Mouse (Mus musculus) lung, postnatal 25 days (tissue): ENCODE measurements around the gene Thbs1.

ENCODE experiments used
- DNase-seq: peaks from one replicate; pipeline ENCODE4 v3.0.0; 2022; ENCODE audit warnings: low spot score

Gene Thbs1

DNA sequence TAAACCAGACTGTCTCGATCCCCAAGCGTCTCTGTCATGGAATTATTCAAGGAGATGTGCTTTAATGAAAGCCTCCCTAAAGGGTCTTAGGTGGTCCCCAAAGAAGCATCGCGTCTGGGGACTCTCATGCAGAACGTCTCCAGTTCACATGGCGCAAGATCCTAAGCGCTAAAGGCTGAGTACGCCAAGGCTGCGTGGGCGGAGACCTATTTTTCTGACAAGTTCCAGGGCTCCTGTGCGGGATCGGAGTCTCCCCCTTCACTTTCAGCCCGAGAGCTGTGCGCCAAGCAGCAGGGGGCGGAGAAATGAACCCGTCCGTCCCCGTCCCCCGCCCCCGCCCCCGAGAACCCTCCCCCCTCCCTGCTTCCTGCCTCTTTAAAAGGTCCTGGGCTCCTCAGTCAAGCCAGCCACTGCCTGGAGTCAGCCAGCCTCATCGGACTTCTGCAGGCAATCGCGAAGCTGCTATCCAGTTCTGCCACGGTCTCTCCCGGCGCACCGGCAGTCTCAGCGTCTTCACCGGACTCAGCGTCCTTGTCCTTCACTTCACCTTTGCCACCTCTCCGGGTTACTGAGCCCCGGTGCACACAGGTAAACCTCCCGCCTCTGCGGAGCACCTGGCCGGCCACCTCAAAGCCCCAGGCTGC is at the start of gene Thbs1:
TSS of gene Thbs1 (plus strand) at position 389 of the 644 bp plus-strand sequence.
- peak; percentile 78 for DNase-seq

DNA sequence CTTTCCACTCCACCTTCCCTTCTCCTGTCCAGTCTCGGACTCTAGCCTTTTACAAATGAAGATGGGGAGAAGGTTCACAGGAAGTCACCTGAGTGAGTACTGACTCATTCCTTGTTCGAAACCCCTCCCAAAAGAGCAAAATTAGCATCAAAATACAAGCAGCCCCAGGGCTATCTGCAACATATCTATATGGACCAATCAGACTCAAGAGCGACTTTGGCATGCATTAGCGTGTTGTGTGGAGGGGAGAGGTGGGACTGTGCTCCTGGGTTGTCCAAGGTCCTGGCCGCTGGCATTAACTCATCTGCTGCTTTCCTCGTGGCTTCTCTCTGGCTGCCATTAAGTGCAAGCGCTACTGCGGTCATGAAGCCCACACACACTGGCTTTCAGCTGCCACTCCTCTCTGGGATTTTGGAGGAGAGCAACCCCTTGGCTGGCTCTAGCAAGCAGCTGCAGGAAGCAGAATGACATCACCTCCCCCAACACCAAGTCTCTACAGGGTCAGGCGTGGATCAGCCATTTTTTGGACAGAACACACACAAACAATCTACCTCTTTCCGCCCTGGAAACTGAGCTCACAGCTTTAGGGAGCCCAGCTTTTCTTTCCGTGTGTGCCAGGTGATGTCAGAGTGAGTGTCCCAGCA is 47.4 kb upstream of the Thbs1 start:
- no peak for DNase-seq

DNA sequence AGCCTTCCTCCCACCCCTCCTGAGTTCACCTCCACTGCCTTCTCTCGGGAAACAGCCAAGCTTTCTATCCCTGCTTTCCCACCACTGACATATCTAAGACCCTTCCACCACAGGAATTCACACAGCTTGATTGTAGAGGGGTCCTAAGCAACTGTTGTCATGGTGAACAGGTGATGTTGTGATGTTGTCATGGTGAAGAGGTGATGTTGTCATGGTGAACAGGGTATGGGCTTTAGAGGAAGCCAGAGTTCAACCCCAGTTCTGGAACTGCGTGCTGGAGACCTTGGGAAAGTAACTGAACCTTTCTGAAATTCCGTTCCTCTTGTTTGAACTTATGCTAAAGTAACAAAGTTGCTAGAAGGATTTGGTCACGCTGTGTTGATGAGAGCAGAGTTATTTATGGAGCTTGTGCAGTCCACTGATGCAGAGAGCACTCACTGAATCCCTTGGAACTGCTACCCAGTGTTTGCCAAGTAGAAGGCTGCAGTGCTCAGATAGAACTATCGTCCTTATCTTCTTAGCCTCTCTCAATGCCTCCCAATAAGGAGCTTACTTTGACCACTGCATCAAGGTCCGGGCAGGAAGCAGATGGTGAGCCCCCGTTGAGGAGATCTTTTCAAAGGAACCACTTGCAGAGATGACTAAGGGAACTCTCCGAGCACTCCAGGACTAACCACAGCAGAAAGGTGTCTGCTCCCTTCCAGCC is 45.5 kb upstream of the Thbs1 start:
- no peak for DNase-seq

DNA sequence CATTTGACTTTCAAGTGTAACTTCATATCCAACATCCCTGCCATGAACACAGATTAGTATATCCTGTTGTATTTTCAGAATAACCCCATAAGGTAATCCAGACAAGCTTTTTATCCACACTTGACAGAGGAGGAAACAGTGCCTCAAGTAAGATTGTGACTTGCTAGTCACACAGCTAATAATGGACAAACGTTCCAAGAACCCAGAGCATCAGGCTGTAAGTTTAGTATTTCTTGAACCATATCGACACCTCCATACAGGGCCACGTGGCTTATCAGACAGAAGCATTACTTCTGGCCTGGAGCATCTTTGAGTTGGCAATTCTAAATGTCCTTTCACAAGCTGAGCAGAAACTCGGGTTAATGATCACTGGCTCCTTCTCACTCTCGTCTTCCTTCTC is 41.7 kb upstream of the Thbs1 start:
- DNase-seq: no peak

DNA sequence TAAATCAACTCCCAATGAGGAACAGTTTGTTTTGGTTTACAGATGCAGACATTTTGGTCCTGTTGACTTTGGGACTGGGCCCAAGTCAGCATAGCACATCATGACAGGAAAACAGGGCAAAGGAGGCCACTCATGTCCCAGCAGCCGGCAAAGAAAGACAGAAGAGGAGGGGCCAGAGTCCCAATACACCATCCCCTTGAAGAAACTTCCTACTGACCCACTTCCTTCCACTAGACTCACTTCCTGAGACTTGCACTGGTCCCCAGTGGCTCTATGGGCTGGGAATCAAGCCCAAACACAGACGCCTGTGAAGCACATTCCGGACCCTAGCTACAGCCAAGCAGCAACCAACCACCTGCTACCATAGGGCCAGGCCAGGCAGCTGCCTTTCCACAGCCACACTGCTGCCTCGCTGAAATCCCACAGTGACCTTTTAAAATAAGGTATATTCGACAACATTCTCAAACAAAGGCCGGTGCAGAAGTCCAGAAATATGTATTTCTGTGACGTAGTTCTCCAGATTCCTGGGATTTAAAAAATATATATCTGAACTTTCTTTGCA is 38.8 kb upstream of the Thbs1 start:
- DNase-seq: no peak

DNA sequence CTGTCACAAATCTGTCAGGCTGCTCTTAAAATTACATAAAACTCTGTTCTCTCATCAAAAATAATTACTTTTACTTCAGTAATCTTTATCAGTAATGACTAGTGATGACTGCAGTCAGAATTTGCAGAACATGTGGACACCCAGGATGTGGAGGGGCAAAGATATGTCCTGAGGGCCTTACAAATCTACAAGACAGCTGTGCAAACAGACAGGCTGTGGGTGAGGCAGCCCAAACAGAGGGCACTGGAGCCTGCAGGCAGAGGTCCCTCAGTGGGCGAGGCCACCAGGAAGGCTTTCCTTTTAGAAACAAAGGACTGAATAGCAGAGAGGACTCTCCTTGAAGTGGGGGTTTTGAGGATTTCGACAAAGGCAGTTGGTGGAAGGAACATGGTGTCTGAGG is 37.6 kb upstream of the Thbs1 start:
- no peak for DNase-seq

DNA sequence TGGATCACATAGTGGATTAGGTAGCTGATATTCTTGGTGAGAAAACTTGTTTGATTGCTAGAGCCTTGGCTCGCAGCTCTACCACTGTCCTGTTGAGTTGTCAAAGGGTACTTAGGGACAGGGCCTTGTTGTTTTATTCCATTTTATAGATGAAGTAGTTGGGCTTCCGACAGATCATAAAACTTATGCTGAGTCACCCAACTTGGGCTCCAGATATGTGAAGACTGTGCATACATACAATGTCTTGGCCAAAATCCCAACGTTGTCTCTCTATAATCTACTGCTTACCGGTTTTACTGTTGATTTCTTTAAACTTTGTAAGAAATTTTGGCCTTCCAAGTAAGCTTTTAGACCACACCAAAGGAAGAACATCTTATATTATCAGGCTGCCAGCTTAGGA is 36.5 kb upstream of the Thbs1 start:
- DNase-seq: no peak

DNA sequence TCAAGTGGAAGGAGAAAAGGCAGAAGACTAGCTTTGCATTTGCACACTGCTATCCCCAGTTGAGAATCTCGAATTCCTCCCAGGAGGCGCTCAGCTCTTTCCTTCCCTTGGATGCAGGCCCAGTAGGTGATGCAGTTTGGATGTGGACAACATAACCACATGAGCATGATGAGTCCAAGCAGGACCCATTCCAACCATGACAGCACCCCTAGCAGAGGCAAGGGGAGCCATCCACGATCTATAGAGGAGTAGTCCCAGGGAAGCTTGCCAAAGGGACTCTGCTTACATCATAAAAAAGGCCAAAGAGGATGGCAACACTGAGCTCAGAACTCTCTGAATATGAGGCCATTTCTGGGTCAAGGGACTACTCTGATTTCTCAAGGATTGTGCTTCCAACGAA is 32.5 kb upstream of the Thbs1 start:
- no peak for DNase-seq

DNA sequence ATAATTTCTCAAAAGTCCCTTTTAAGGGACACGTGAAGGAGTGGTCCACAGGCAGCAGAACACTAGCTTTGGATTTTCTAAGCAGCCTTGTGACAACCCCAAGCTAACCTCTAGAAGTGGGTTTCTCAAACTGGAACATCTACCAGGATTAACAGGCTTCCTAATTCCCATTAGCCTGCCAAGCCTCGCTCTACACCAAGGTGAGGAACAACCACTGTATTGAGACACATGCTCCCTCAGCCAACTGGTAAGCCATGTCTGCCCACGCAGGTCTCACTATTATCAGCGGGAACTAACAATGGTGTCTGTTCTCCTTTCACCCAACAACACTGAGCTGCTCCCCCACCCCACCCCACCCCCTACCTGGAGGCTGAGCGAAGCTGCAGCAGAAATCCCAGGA is 30.1 kb upstream of the Thbs1 start:
- DNase-seq: no peak

DNA sequence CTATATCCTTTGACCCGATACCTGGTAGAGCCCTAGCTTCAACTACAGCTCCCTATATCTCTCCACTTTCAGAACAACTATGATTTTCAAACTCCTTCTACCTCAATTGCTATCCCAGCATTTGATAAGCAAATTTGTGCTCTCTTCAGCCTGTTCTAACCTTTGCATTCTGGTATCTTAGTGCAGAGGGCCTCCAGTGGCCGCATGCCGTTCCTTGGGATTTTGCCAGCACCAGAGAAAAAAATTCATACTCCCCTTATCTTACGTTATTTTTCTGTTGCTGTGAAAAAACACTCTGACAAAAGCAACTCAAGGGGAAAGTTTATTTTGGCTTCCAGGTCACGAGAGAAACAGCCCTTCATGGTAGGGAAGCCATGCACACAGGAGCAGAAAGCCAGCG is 28.0 kb upstream of the Thbs1 start:
- DNase-seq: no peak

DNA sequence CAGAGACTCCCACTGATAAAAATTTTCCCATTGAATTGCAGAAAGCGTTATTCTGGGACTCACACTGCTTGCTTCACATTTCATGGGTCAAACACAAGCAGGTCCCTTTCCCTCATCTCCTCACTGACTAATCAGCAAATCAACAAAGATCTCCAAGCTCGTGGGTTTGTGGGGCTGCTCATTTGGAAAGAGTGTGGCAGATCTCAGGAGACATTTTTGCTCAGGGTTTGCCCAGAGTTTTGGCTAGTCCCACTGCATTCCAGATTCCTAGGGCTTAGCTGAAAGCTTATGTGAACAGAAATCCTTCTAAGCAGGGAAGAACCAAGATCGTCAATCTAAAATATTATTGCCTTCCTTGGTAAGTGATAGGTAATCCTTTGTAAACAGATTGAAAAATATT is 27.0 kb upstream of the Thbs1 start:
- no peak for DNase-seq

DNA sequence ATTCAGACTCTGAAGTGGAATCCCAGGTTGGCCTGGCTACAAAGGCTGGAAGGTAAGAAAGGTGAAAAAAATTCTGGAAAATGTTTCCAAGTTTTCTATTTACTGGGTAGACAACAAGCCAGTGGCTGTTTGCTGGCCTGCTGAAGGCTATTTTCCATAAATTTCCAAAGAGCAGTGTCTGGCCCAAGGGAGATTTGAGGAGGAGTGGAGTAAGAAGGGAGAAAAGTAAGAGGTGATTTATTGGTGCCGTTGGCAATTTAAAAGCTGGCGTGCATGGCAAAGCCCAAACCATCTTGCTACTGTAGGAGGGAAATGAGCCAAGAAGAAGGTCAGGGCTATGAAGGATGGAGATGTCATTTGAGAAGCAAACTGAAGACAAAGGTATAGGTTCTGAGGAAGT is 26.0 kb upstream of the Thbs1 start:
- DNase-seq: no peak

DNA sequence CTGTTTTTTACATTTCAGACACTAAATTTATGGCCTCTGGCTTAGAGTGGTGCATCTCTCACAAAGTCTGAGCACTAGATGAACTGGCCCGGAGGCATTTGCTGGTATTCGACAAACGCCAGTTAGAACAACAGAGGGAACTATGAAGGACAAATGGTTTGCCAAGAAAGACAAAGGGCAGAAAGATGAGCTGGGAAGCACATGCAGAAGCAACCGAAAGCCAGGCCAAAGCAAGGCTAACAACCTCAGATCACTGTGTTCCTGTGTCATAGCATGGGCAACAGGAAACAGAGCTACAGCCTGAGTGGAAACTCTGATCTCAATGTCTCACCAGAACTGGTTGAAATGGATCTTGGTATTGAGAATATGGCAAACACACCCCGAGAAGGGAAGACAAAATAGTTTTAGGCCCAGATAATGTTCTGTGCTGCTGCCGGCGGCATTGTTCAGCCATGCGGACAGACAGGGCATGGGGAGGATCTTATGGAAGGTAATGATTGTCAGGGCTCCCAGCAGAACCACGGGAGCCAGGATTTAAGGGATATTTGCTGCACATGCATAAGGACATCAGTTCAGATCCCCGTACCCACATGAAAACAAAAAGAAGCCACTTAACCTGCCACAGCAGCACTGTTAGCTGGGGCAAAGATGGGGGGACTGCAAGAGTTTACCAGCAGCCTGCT is 24.5 kb upstream of the Thbs1 start:
- no peak for DNase-seq

DNA sequence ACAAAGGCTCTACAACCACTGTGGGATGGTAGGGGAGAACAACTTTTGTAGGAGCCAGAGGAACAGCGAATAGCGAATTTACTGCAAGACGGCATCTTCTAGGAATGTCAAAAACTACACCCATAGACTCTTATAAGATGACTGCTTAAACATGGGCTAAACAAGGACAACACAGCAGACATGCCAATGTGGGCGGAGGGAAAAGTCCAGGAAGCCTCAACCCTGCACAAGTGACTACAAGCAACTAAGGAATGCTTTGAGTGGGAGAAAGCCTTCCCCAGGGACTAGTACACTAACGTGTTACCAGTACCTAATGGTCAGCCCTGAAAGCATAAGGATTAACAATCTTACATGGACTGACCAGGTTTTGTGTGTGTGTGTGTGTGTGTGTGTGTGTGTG is 20.4 kb upstream of the Thbs1 start:
- DNase-seq: no peak

DNA sequence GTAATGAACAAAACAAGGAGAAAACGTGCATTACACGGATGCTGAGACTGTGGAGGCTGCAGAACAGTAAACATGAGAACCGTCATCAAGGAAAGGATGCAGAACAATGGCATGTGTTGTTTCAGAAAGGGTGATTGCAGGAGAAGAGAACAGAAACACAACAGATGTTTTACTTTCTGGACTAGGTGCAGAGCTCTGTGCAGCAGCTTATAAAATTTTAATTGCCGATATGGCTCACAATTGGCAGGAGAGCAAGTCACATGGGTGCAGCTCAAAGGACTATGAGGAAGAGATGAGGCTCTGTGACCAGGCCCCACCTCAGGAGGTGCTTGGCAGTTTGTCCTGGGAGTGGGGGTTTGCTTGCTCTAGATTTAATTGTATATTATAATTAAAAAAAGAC is 12.6 kb upstream of the Thbs1 start:
- no peak for DNase-seq

DNA sequence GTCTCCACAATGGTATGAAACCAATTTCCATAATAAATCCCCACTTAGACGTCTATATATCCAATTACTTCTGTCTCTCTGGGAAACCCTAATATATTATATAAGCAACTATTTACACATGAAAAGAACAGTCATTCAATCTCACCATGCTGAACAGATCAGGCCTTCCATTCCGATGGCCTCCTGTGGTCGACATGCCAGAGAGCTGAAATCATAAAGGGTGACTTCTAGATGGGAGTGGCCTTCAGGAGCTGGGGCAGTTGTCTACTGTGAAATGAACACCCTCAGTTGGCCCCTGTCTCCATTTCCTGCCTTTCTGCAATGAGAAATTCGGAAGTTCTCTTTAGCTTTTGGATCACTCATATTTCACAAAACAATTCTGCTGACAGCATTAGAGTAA is 9.5 kb upstream of the Thbs1 start:
- no peak for DNase-seq

DNA sequence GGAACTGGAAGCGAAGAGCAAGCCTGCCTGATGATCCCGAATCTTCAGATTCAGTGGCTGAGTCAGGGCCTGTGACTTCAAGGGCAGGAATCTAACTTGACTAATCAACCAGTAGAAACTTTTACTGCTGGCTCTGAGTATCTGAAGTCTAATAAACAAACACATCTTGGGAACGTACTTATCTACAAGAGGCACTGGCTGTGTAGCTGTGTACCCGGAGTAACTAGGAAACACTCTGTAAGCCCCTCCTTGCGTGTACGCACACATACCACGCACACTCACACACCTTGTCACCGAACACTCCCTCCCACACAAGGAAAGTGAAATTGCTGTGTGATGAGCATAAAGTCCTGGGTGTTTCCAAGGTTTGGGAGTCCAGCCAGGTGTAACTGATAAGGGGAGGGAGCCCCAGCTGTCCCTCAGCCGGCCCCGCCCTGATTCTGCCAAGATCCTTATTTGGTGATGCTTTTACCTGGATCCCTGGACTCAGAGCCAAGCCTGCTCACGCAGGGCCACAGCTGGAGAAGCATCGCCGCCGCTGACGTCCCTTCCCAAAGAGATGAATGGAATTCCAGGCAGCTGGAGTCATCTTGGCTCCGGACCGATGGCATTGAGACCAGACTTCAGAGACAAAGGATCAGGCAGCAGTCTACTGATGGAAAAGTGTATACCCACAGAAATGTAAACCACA is 1.3 kb upstream of the Thbs1 start:
- DNase-seq: peak; percentile 77

DNA sequence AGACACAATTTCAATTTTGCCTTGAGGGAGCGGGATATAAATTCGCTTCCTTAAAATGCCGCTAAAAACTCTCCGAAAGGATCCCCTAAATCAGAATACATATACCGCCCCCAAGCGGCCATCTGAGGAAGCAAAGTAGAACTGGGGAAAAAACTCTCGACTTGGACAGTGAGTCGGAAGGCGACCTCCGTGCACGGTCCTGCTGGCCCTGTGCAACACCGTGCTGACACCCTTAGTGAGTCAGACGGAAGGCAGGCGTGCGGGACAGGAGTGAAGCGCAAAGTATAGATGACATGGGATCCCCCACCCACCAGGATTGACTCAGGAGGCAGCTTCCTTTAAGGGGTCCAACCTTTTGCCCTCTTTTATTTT is 574 bp upstream of the Thbs1 start:
- peak; percentile 90 for DNase-seq

DNA sequence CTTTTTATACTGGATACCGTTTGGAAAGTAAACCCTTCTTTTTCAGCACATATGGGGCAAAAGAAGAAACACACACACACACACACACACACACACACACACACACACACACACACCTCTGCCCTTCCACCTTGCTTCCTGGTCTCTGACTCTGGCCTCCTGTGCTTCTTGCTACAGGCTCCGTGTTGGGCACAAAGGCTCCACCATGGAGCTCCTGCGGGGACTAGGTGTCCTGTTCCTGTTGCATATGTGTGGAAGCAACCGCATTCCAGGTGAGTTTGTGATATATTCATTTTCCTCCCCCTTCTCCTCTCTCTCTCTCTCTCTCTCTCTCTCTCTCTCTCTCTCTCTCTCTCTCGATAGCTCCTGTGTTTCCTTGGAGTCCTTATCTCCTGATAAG is 762 bp downstream of the Thbs1 start:
- DNase-seq: no peak

DNA sequence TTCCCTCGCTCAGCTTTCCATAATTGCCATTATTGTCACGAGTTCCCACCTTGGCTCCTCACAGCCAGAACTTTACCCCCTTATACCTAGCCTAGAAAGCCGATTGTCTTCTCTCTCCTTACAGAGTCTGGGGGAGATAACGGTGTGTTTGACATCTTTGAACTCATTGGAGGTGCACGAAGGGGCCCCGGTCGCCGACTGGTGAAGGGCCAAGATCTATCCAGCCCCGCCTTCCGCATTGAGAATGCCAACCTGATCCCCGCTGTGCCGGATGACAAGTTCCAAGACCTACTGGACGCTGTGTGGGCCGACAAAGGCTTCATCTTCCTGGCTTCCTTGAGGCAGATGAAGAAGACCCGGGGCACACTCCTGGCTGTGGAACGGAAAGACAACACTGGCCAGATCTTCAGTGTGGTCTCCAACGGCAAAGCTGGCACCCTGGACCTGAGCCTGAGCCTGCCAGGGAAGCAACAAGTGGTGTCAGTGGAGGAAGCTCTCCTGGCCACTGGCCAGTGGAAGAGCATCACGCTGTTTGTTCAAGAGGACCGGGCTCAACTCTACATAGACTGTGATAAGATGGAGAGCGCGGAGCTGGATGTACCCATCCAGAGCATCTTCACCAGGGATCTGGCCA is 1.3 kb downstream of the Thbs1 start:
- DNase-seq: no peak

DNA sequence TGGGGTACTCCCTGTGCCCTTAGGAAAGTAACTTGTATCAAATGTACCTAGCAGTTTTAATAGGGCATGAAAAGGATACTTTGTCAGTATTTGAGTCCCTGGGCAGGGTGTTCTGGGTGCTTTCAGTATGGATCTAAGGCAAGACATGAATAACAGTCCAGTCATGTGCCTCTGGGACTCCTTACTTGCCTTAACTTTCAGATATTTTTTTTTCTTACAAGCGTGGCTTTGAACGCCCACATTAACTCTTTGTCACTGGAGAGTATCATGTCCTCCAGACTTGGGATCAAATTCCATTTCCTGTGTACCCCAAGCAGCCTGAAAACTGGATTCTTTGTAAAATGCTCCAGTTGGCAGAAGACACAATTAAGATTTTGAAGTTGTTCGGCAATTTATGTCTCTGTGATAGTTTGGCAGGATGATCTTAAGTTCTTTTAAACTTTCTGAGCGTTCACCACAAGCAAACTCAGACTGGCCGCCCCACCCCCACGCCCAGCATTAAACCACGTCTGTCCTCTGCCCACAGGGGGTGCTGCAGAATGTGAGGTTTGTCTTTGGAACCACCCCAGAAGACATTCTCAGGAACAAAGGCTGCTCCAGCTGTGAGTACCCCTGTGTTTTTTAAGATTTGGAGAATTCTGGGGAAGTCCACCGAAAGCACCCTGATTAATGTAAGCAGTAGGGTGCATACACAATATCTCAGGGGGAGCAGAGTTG is 2.3 kb downstream of the Thbs1 start:
- DNase-seq: peak; percentile 24
